Mouse (Mus musculus) heart, embryonic 10.5 days (tissue): Measurements from ENCODE around the gene Zbtb9. TPM values are rescaled to one million over a fixed set of nuclear protein-coding genes. Genes with fewer than 3 reads are reported as not detected.

Experiments
- DNase-seq: peaks from one replicate; pipeline ENCODE4 v3.0.0-alpha.2; 2017; ENCODE audit warnings: low spot score
- H3K27ac ChIP-seq: fragments of 300-500 bp; sonication (generic); 2 replicates; pipeline ENCODE4 v1.5.1; 2016; ENCODE audit warnings: mild to moderate bottlenecking
- H3K27me3 ChIP-seq: fragments of 300-500 bp; sonication (generic); 2 replicates; pipeline ENCODE4 v1.6.1; 2016; ENCODE audit warnings: mild to moderate bottlenecking; ENCODE audit not compliant: poor library complexity, insufficient read depth, severe bottlenecking
- H3K36me3 ChIP-seq: fragments of 300-500 bp; sonication (generic); 2 replicates; pipeline ENCODE4 v1.6.1; 2016; ENCODE audit warnings: mild to moderate bottlenecking, moderate library complexity
- H3K4me1 ChIP-seq: fragments of 300-500 bp; sonication (generic); 2 replicates; pipeline ENCODE4 v1.6.1; 2016; ENCODE audit warnings: mild to moderate bottlenecking
- H3K4me3 ChIP-seq: fragments of 300-500 bp; sonication (generic); 2 replicates; pipeline ENCODE4 v1.5.1; 2016; ENCODE audit warnings: mild to moderate bottlenecking, moderate library complexity
- H3K9me3 ChIP-seq: fragments of 300-500 bp; sonication (generic); 2 replicates; pipeline ENCODE4 v1.6.1; 2016; ENCODE audit warnings: mild to moderate bottlenecking, moderate library complexity
- WGBS: fragments of 180-500 bp; shearing (Covaris S2); methylation state at CpG from one replicate; pipeline ENCODE4 v1.1.7; 2016; 5-methylcytosine and 5-hydroxymethylcytosine counted together
- microRNA-seq: library from miRNA; unstranded; fragments of <30 nt; microRNA quantifications from one replicate; pipeline ENCODE4, GENCODE M21; 2017
- polyA plus RNA-seq: library from polyadenylated mRNA; unstranded; fragments of >200 nt; fragmentation: Nextera tagmentation; extraction: Ambion mirVana; gene quantifications from 2 replicates; pipeline ENCODE4 v1.2.1, GENCODE M21; 2016

The Zbtb9 gene
- polyA plus RNA-seq, 1 experiment from 2014 or later: 14.6 TPM

- no peak for DNase-seq
- 85% methylated on average over 6 of the region's 6 CpGs for WGBS
- H3K36me3 ChIP-seq: no peaks in the 10 kb centered on the region
- no peaks in the 10 kb centered on the region; the same call in 1 of the 2 replicates for H3K27me3 ChIP-seq
- peaks cover 41% of the 10 kb centered on the region for H3K4me1 ChIP-seq
- H3K9me3 ChIP-seq: no peaks in the 10 kb centered on the region
- no peak overlapping the region for H3K27ac ChIP-seq
- no peak overlapping the region for H3K4me3 ChIP-seq
Measured at GRCm38 (mm10) chr17:27045164-27045563, 72.2 kb downstream of the Zbtb9 start.

- Histone ChIP-seq H3K27ac (peak overlapping the region; percentile 73), H3K4me1 (peaks cover 42% of the 10 kb centered on the region), H3K9me3 (no peaks in the 10 kb centered on the region), H3K36me3 (no peaks in the 10 kb centered on the region), H3K27me3 (no peaks in the 10 kb centered on the region; the same call in 1 of the 2 replicates), H3K4me3 (no peak overlapping the region)
- DNase-seq: no peak
- WGBS: 76% methylated on average over 14 of the region's 14 CpGs
Measured at GRCm38 (mm10) chr17:27047762-27048444, 74.9 kb downstream of the Zbtb9 start.

GRCm38 (mm10) chr17:27048445-27049239, 75.7 kb downstream of the Zbtb9 start:
- no peaks in the 10 kb centered on the region for H3K9me3 ChIP-seq
- H3K27ac ChIP-seq: peak overlapping the region; percentile 73
- H3K4me1 ChIP-seq: peaks cover 36% of the 10 kb centered on the region
- H3K36me3 ChIP-seq: no peaks in the 10 kb centered on the region
- DNase-seq: peak; percentile 84
- no peaks in the 10 kb centered on the region for H3K27me3 ChIP-seq
- 55% methylated on average over 14 of the region's 14 CpGs for WGBS
- H3K4me3 ChIP-seq: no peak overlapping the region

GRCm38 (mm10) chr17:27050853-27051252, 77.9 kb downstream of the Zbtb9 start:
- H3K27ac ChIP-seq: peak overlapping the region; percentile 81; the same call in 1 of the 2 replicates
- 49% methylated on average over 5 of the region's 5 CpGs for WGBS
- H3K36me3 ChIP-seq: no peaks in the 10 kb centered on the region

GRCm38 (mm10) chr17:27051514-27051913, 78.5 kb downstream of the Zbtb9 start:
- Histone ChIP-seq H3K27ac (peak overlapping the region; percentile 81; the same call in 1 of the 2 replicates), H3K4me3 (peak overlapping the region; percentile 27; the same call in 1 of the 2 replicates)
- DNase-seq: no peak

More at GRCm38 (mm10) chr17:27050853-27051252, 77.9 kb downstream of the Zbtb9 start:
- Histone ChIP-seq H3K4me3 (no peak overlapping the region), H3K9me3 (no peaks in the 10 kb centered on the region), H3K4me1 (peaks cover 38% of the 10 kb centered on the region), H3K27me3 (no peaks in the 10 kb centered on the region)
- DNase-seq: peak; percentile 73

GRCm38 (mm10) chr17:27056170-27056569, 83.2 kb downstream of the Zbtb9 start:
- Histone ChIP-seq H3K9me3 (no peaks in the 10 kb centered on the region), H3K36me3 (no peaks in the 10 kb centered on the region), H3K4me1 (peaks cover 59% of the 10 kb centered on the region), H3K27ac (peak overlapping the region; percentile 90), H3K4me3 (peak overlapping the region; percentile 78), H3K27me3 (peaks cover 41% of the 10 kb centered on the region)
- 0% methylated on average over 13 of the region's 13 CpGs for WGBS
- DNase-seq: peak; percentile 91

More at GRCm38 (mm10) chr17:27051514-27051913, 78.5 kb downstream of the Zbtb9 start:
- 33% methylated on average over 10 of the region's 11 CpGs for WGBS
- H3K36me3 ChIP-seq: no peaks in the 10 kb centered on the region
- H3K4me1 ChIP-seq: peaks cover 45% of the 10 kb centered on the region
- no peaks in the 10 kb centered on the region for H3K9me3 ChIP-seq
- H3K27me3 ChIP-seq: no peaks in the 10 kb centered on the region

GRCm38 (mm10) chr17:27056812-27057516, 84.0 kb downstream of the Zbtb9 start, which contains the start of gene Itpr3:
Gene Itpr3, plus strand, starts transcription at chr17:27057304.
- under 1% methylated on average over 62 of the region's 66 CpGs for WGBS
- H3K4me1 ChIP-seq: peaks cover 52% of the 10 kb centered on the region
- H3K4me3 ChIP-seq: peak within 1 kb of the TSS; percentile 78
- H3K27ac ChIP-seq: peak within 1 kb of the TSS; percentile 90
- H3K9me3 ChIP-seq: no peaks in the 10 kb centered on the region
- peaks cover 41% of the 10 kb centered on the region for H3K27me3 ChIP-seq
- no peaks in the 10 kb centered on the region for H3K36me3 ChIP-seq
- no peak for DNase-seq

- Histone ChIP-seq H3K4me1 (peaks cover 48% of the 10 kb centered on the region), H3K27me3 (peaks cover 41% of the 10 kb centered on the region), H3K36me3 (no peaks in the 10 kb centered on the region), H3K27ac (peak overlapping the region; percentile 90), H3K9me3 (no peaks in the 10 kb centered on the region), H3K4me3 (peak overlapping the region; percentile 78)
- no peak for DNase-seq
- WGBS: 1% methylated on average over 24 of the region's 24 CpGs
Measured at GRCm38 (mm10) chr17:27057517-27058055, 84.6 kb downstream of the Zbtb9 start.

Small RNA genes within 50 kb of the gene (microRNA-seq; reads per million reads assigned to microRNA genes)
- not detected for gene Mir3083
- gene Mir6968: 2.0 reads per million

Other genes with a start within 250 kb of the Zbtb9 start
- gene Bnip1, start 192.1 kb upstream of the Zbtb9 start, polyA plus RNA-seq: 51.1 and 51.6 TPM in 2 replicates
- 146 and 189 TPM in 2 replicates for gene Nkx2-5, start 128.2 kb upstream of the Zbtb9 start, polyA plus RNA-seq
- gene Kifc5b, start 56.1 kb upstream of the Zbtb9 start, polyA plus RNA-seq: 6.7 and 8.3 TPM in 2 replicates
- 6.0 and 7.3 TPM in 2 replicates for gene Phf1, start 40.1 kb upstream of the Zbtb9 start, polyA plus RNA-seq
- gene Cuta, start 33.6 kb upstream of the Zbtb9 start, polyA plus RNA-seq: 155 and 167 TPM in 2 replicates
- gene Syngap1, start 31.9 kb upstream of the Zbtb9 start, polyA plus RNA-seq: 0.86 and 1.6 TPM in 2 replicates
- 4.0 and 6.8 TPM in 2 replicates for gene Bak1, start 55.8 kb downstream of the Zbtb9 start, polyA plus RNA-seq
- gene Itpr3, start 84.1 kb downstream of the Zbtb9 start, polyA plus RNA-seq: 2.9 TPM in 2 replicates
- gene Uqcc2, start 160.7 kb downstream of the Zbtb9 start, polyA plus RNA-seq: 393 and 440 TPM in 2 replicates
- 0.05 and 0.10 TPM in 2 replicates for gene Ip6k3, start 194.6 kb downstream of the Zbtb9 start, polyA plus RNA-seq
- gene Lemd2, start 231.3 kb downstream of the Zbtb9 start, polyA plus RNA-seq: 11.1 and 14.4 TPM in 2 replicates